Mouse (Mus musculus) ES-E14 (cell line): ENCODE data around the gene Gm17622.

Experiments used
- CHD2 ChIP-seq: IDR thresholded peaks from 2 replicates; pipeline ENCODE4 v1.6.1; 2014; ENCODE audit warnings: mild to moderate bottlenecking, low read depth, low read length, inconsistent platforms
- HCFC1 ChIP-seq: IDR thresholded peaks from 2 replicates; pipeline ENCODE4 v1.6.1; 2012; ENCODE audit warnings: low read length, inconsistent platforms, borderline replicate concordance; ENCODE audit not compliant: insufficient read depth

- no peak for TF ChIP-seq HCFC1
- TF ChIP-seq CHD2 = no peak
Observed at GRCm38 (mm10) chr13:96477226-96477625, 13.3 kb upstream of the Gm17622 start.
